Mouse (Mus musculus): Measurements from ENCODE around the gene Trpm1. TPM values are rescaled to one million over a fixed set of nuclear protein-coding genes. Genes with fewer than 3 reads are reported as not detected.
A peak's percentile ranks its signal among the peaks of the same experiment; 100 is the strongest.
"Not testable (repeated sequence)": the region's sequence is repeated elsewhere in the genome, so short reads cannot be mapped to it uniquely, and the experiment has no call there.

Trpm1 gene
- polyA plus RNA-seq (2016; fragmentation: Nextera tagmentation; extraction: Ambion mirVana): not detected in 2 replicates

DNA sequence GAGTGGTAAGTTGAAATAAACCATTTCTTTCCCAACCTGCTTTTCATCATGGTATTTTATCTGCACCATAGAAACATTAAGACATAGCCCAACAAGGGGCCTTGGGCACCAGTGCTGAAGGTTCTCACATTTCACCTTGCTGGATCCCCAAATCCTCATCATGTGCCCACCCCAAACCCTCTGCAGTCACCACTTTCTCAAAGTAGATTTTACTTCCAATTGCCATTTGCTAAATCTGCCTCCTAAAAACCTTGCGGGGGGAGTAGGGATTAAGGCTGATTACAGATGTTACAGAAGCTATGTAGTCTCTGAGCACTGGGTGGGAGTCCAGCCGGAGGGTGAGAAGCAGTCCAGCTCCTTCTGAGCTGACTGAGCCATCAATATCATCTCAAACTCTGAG is at the start of gene Trpm1:
Gene Trpm1 (plus strand): TSS at position 301 of the 400 bp plus-strand sequence.
- Histone ChIP-seq H3K9ac (no peak within 1 kb of the TSS), H3K27me3 (replicated peaks) (no peaks in the 10 kb centered on the region), H3K4me3 (no peak within 1 kb of the TSS), H3K36me3 (no peaks in the 10 kb centered on the region), H3K4me1 (peaks cover 7% of the 10 kb centered on the region; the same call in 1 of the 2 replicates), H3K27ac (no peak within 1 kb of the TSS), H3K9me3 (replicated peaks) (no peaks in the 10 kb centered on the region), H3K4me2 (no peak within 1 kb of the TSS)
- ATAC-seq: no peak
- 55% methylated on average over 2 of the region's 2 CpGs for WGBS (ENCODE audit: insufficient replicate concordance)

DNA sequence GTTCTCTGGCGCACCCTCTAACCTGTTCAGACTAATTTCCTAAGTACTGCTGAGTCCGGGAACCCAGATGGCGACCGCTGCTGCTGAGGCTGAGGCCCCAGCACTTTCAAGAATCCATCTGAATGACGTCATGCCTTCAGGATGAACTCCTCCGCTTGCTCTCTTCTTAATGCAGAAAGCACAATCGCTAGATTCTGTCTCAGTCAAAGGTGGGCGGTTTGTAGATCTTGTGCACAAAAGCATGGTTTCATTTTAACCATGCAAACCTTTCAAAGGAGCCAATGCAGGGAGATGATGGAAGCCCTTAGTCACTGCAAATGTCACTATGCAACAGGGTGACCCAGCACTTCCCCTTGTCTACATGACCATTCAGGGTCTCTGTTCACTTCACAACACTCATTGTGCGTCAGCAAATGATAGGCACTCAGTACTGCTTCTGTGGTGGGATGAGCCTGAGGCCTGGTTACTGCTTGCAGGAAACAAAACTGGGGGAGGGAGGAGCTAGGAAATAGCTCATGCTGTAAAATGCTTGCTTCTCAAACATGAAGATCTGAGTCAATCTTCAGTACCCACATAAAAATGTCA is 31.4 kb upstream of the Trpm1 start:
- Histone ChIP-seq H3K4me2 (no peak overlapping the region), H3K4me1 (no peaks in the 10 kb centered on the region), H3K36me3 (no peaks in the 10 kb centered on the region), H3K27ac (no peak overlapping the region), H3K4me3 (no peak overlapping the region), H3K9ac (no peak overlapping the region), H3K27me3 (replicated peaks) (no peaks in the 10 kb centered on the region), H3K9me3 (replicated peaks) (no peaks in the 10 kb centered on the region)
- no peak for ATAC-seq
- WGBS (ENCODE audit: insufficient replicate concordance): 74% methylated on average over 9 of the region's 9 CpGs

GRCm38 (mm10) chr7:64123721-64124120 is 29.9 kb upstream of the Trpm1 start:
- ATAC-seq: no peak
- Histone ChIP-seq H3K4me1 (no peaks in the 10 kb centered on the region), H3K4me3 (no peak overlapping the region), H3K4me2 (no peak overlapping the region), H3K9me3 (replicated peaks) (no peaks in the 10 kb centered on the region), H3K36me3 (no peaks in the 10 kb centered on the region), H3K9ac (no peak overlapping the region), H3K27me3 (replicated peaks) (no peaks in the 10 kb centered on the region), H3K27ac (no peak overlapping the region)
- WGBS (ENCODE audit: insufficient replicate concordance): 63% methylated on average over 4 of the region's 4 CpGs

DNA sequence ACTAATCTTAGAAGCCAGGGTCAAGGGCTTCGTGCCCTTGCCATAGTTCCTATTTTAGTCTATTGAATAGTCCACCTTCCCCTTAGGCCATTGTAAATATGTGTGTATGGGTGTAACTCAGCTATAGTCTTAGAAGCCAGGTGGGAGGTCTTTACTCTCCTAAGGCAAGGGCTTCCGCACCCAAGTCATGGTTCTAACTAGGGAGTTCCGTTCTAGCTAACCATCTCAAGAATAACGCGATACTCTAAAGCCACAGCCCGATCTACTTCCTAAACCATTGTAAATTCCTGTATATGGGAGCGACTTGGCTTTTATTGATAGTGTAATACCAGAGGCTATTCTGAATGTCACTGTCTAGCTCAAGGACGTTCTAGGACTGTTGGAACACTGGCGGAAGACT is 27.6 kb upstream of the Trpm1 start:
- H3K9me3 ChIP-seq (replicated peaks); H3K9ac ChIP-seq; H3K4me1 ChIP-seq; H3K36me3 ChIP-seq; H3K27me3 ChIP-seq (replicated peaks); H3K4me3 ChIP-seq; ATAC-seq; H3K4me2 ChIP-seq; H3K27ac ChIP-seq: not testable (repeated sequence)
- 79% methylated on average over 9 of the region's 9 CpGs for WGBS (ENCODE audit: insufficient replicate concordance)

GRCm38 (mm10) chr7:64139866-64140265 is 13.8 kb upstream of the Trpm1 start:
- Histone ChIP-seq H3K27me3 (replicated peaks) (no peaks in the 10 kb centered on the region), H3K4me3 (no peak overlapping the region), H3K9me3 (replicated peaks) (no peaks in the 10 kb centered on the region), H3K27ac (no peak overlapping the region), H3K4me1 (no peaks in the 10 kb centered on the region), H3K36me3 (no peaks in the 10 kb centered on the region), H3K9ac (no peak overlapping the region), H3K4me2 (no peak overlapping the region)
- WGBS (ENCODE audit: insufficient replicate concordance): 50% methylated on average over 2 of the region's 2 CpGs
- no peak for ATAC-seq

- Histone ChIP-seq H3K4me1 (no peaks in the 10 kb centered on the region), H3K27ac (no peak overlapping the region), H3K9ac (no peak overlapping the region), H3K36me3 (no peaks in the 10 kb centered on the region), H3K9me3 (replicated peaks) (no peaks in the 10 kb centered on the region), H3K4me2 (no peak overlapping the region), H3K4me3 (no peak overlapping the region), H3K27me3 (replicated peaks) (no peaks in the 10 kb centered on the region)
- WGBS (ENCODE audit: insufficient replicate concordance): 46% methylated on average over 19 of the region's 19 CpGs
- 0 out of 2 replicates have a peak, but pooled peaks have one; percentile 21 for ATAC-seq
Measured at GRCm38 (mm10) chr7:64141301-64142032, 12.2 kb upstream of the Trpm1 start.

- H3K4me1 ChIP-seq: no peaks in the 10 kb centered on the region
- no peak overlapping the region for H3K9ac ChIP-seq
- WGBS (ENCODE audit: insufficient replicate concordance): 36% methylated on average over 2 of the region's 2 CpGs
- no peak overlapping the region for H3K4me3 ChIP-seq
- no peak overlapping the region for H3K27ac ChIP-seq
- no peaks in the 10 kb centered on the region for H3K27me3 ChIP-seq (replicated peaks)
- no peak for ATAC-seq
- H3K36me3 ChIP-seq: no peaks in the 10 kb centered on the region
- no peak overlapping the region for H3K4me2 ChIP-seq
- H3K9me3 ChIP-seq (replicated peaks): no peaks in the 10 kb centered on the region
Measured at GRCm38 (mm10) chr7:64149337-64149736, 4.3 kb upstream of the Trpm1 start.

GRCm38 (mm10) chr7:64149747-64150146 is 3.9 kb upstream of the Trpm1 start:
- no peak overlapping the region for H3K27ac ChIP-seq
- WGBS (ENCODE audit: insufficient replicate concordance): 17% methylated on average over 2 of the region's 2 CpGs
- H3K4me2 ChIP-seq: no peak overlapping the region
- no peaks in the 10 kb centered on the region for H3K36me3 ChIP-seq
- ATAC-seq: no peak
- H3K9ac ChIP-seq: no peak overlapping the region
- H3K4me1 ChIP-seq: no peaks in the 10 kb centered on the region
- H3K9me3 ChIP-seq (replicated peaks): no peaks in the 10 kb centered on the region
- H3K4me3 ChIP-seq: no peak overlapping the region
- H3K27me3 ChIP-seq (replicated peaks): no peaks in the 10 kb centered on the region

DNA sequence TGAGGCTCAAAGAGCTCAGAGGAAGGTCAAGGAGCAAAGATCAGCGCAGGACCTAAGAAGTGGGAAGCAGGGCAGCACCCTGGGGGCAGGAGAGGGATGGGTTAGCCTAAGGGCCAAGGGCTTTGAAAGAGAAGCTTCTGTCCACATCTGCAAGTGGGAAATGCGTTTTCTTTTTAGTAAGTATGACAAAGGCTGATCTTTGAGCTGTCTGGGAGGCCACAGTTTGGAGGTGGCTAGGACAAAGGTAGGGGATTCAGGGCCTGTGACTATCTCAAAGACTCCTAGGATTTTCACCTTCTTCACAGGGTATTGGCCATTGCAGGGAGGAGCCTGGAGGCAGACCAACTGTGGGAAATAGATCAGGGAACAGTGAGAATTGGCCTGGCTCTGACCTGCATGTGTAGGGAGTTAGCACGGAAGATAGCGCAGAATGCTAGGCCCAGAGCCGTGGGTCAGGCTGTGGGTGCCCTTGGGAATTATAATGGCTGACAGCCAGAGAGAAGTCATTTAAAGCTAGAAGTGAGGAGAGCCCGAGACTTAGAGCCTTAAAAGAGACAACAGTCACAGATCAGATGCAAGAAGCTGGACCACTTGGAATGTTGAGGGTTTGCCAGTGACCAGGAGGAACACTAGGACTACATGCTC is 3.1 kb upstream of the Trpm1 start:
- Histone ChIP-seq H3K36me3 (no peaks in the 10 kb centered on the region), H3K4me3 (no peak overlapping the region), H3K9me3 (replicated peaks) (no peaks in the 10 kb centered on the region), H3K27me3 (replicated peaks) (no peaks in the 10 kb centered on the region), H3K4me1 (peaks cover 1% of the 10 kb centered on the region; the same call in 1 of the 2 replicates), H3K27ac (no peak overlapping the region), H3K9ac (no peak overlapping the region), H3K4me2 (no peak overlapping the region)
- 57% methylated on average over 6 of the region's 6 CpGs for WGBS (ENCODE audit: insufficient replicate concordance)
- ATAC-seq: no peak

GRCm38 (mm10) chr7:64155226-64155625 is 1.6 kb downstream of the Trpm1 start:
- Histone ChIP-seq H3K9ac (no peak overlapping the region), H3K4me2 (peak overlapping the region; percentile 33; the same call in 1 of the 2 replicates), H3K4me3 (no peak overlapping the region), H3K36me3 (no peaks in the 10 kb centered on the region), H3K27ac (no peak overlapping the region), H3K4me1 (peaks cover 9% of the 10 kb centered on the region; the same call in 1 of the 2 replicates), H3K9me3 (replicated peaks) (no peaks in the 10 kb centered on the region), H3K27me3 (replicated peaks) (no peaks in the 10 kb centered on the region)
- ATAC-seq: 0 out of 2 replicates have a peak, but pooled peaks have one; percentile 15
- WGBS (ENCODE audit: insufficient replicate concordance): 53% methylated on average over 4 of the region's 4 CpGs

- ATAC-seq: peak; percentile 69
- peak overlapping the region; percentile 33 for H3K4me2 ChIP-seq
- H3K9ac ChIP-seq: no peak overlapping the region
- no peaks in the 10 kb centered on the region for H3K27me3 ChIP-seq (replicated peaks)
- H3K4me3 ChIP-seq: no peak overlapping the region
- WGBS (ENCODE audit: insufficient replicate concordance): 9% methylated on average over 10 of the region's 10 CpGs
- no peak overlapping the region for H3K27ac ChIP-seq
- H3K36me3 ChIP-seq: no peaks in the 10 kb centered on the region
- H3K4me1 ChIP-seq: peaks cover 9% of the 10 kb centered on the region; the same call in 1 of the 2 replicates
- H3K9me3 ChIP-seq (replicated peaks): no peaks in the 10 kb centered on the region
Measured at GRCm38 (mm10) chr7:64155687-64156086, 2.1 kb downstream of the Trpm1 start.

GRCm38 (mm10) chr7:64156271-64156911 is 2.8 kb downstream of the Trpm1 start:
- ATAC-seq: no peak
- 68% methylated on average over 5 of the region's 5 CpGs for WGBS (ENCODE audit: insufficient replicate concordance)
- Histone ChIP-seq H3K4me3 (no peak overlapping the region), H3K36me3 (no peaks in the 10 kb centered on the region), H3K9ac (no peak overlapping the region), H3K4me1 (peaks cover 9% of the 10 kb centered on the region; the same call in 1 of the 2 replicates), H3K27ac (no peak overlapping the region), H3K27me3 (replicated peaks) (no peaks in the 10 kb centered on the region), H3K9me3 (replicated peaks) (no peaks in the 10 kb centered on the region), H3K4me2 (no peak overlapping the region)

Data from liver, embryonic 12.5 days (tissue).